Mouse (Mus musculus): ENCODE data around the gene Slc4a8.

DNA sequence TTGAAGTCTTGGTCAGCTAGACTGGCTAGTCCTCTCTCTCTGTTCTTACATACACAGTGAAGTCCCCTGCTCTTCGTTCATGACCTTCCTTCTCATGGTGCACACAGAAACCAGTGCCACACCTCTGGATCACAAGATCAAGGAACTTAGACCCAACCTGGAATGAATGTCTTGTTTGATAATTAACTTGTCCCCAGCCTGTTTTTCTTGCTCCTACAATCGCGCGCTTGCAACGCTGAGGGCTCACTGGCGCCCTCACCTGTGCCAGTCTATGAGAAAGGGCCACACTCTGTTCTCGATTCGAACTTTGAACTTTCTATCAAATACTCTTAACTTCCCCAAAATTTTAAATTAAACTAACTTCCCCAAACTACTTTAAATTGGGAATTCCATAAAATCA, 60.3 kb downstream of the Slc4a8 start:
- TF ChIP-seq POLR2A (IDR thresholded peaks at IDR 0.05; ENCODE audit: low read depth, low read length) (no peak), CTCF (IDR thresholded peaks at IDR 0.05; ENCODE audit: borderline replicate concordance, insufficient read depth, low read length) (no peak)

All from embryonic fibroblast, embryonic 13.5 days (primary cell).